Mouse (Mus musculus) limb, embryonic 10.5 days (tissue): ENCODE results near the gene Fhit. TPM values are rescaled to one million over a fixed set of nuclear protein-coding genes. Genes with fewer than 3 reads are reported as not detected.

ENCODE experiments used
- DNase-seq: peaks from one replicate; pipeline ENCODE4 v3.0.0-alpha.2; 2017; ENCODE audit warnings: low spot score
- H3K27ac ChIP-seq: fragments of 300-500 bp; sonication (generic); 2 replicates; pipeline ENCODE4 v1.5.1; 2016; ENCODE audit warnings: mild to moderate bottlenecking
- H3K27me3 ChIP-seq: fragments of 300-500 bp; sonication (generic); 2 replicates; pipeline ENCODE4 v1.6.1; 2016; ENCODE audit warnings: low read depth, mild to moderate bottlenecking; ENCODE audit not compliant: poor library complexity, severe bottlenecking
- H3K36me3 ChIP-seq: fragments of 300-500 bp; sonication (generic); 2 replicates; pipeline ENCODE4 v1.6.1; 2016; ENCODE audit warnings: mild to moderate bottlenecking, moderate library complexity
- H3K4me1 ChIP-seq: fragments of 300-500 bp; sonication (generic); 2 replicates; pipeline ENCODE4 v1.6.1; 2016
- H3K4me3 ChIP-seq: fragments of 300-500 bp; sonication (generic); 2 replicates; pipeline ENCODE4 v1.5.1; 2016; ENCODE audit warnings: mild to moderate bottlenecking, moderate library complexity
- H3K9me3 ChIP-seq: fragments of 300-500 bp; sonication (generic); replicated peaks from 2 replicates; pipeline ENCODE4 v1.6.1; 2016; ENCODE audit warnings: mild to moderate bottlenecking
- WGBS: fragments of 180-500 bp; shearing (Covaris S2); methylation state at CpG from one replicate; pipeline ENCODE4 v1.1.7; 2016; 5-methylcytosine and 5-hydroxymethylcytosine counted together
- polyA plus RNA-seq: library from polyadenylated mRNA; unstranded; fragments of >200 nt; fragmentation: Nextera tagmentation; extraction: Ambion mirVana; gene quantifications from 2 replicates; pipeline ENCODE4 v1.2.1, GENCODE M21; 2016

The Fhit gene
- polyA plus RNA-seq, 1 experiment from 2014 or later, result 2.4 TPM

GRCm38 (mm10) chr14:9632537-9632936 lies 1529.3 kb downstream of the Fhit start:
- H3K4me3 ChIP-seq, result no peak overlapping the region
- peak; percentile 37 for DNase-seq
- WGBS, result 20% methylated on average over 3 of the region's 3 CpGs
- peak overlapping the region; percentile 72 for H3K27ac ChIP-seq
- no peaks in the 10 kb centered on the region for H3K36me3 ChIP-seq
- peaks cover 31% of the 10 kb centered on the region for H3K4me1 ChIP-seq
- H3K9me3 ChIP-seq, result no peaks in the 10 kb centered on the region
- no peaks in the 10 kb centered on the region for H3K27me3 ChIP-seq

- Histone ChIP-seq H3K27ac (peak overlapping the region; percentile 53; the same call in 1 of the 2 replicates), H3K4me1 (peaks cover 41% of the 10 kb centered on the region), H3K27me3 (no peaks in the 10 kb centered on the region), H3K36me3 (no peaks in the 10 kb centered on the region), H3K9me3 (no peaks in the 10 kb centered on the region), H3K4me3 (no peak overlapping the region)
- WGBS, result 24% methylated on average over 6 of the region's 6 CpGs
- DNase-seq, result no peak
These were observed 1538.4 kb downstream of the Fhit start for GRCm38 (mm10) chr14:9623219-9624043.

GRCm38 (mm10) chr14:9620902-9621540 lies 1540.8 kb downstream of the Fhit start:
- Histone ChIP-seq H3K4me3 (no peak overlapping the region), H3K27me3 (no peaks in the 10 kb centered on the region), H3K27ac (peak overlapping the region; percentile 50; the same call in 1 of the 2 replicates), H3K36me3 (no peaks in the 10 kb centered on the region), H3K4me1 (peaks cover 41% of the 10 kb centered on the region), H3K9me3 (no peaks in the 10 kb centered on the region)
- WGBS, result 60% methylated on average over 3 of the region's 3 CpGs
- DNase-seq, result no peak

- 26% methylated on average over 1 of the region's 1 CpGs for WGBS
- Histone ChIP-seq H3K27ac (no peak overlapping the region), H3K9me3 (no peaks in the 10 kb centered on the region), H3K4me3 (no peak overlapping the region), H3K4me1 (peaks cover 34% of the 10 kb centered on the region), H3K27me3 (no peaks in the 10 kb centered on the region), H3K36me3 (no peaks in the 10 kb centered on the region)
- no peak for DNase-seq
These were observed 1542.0 kb downstream of the Fhit start for GRCm38 (mm10) chr14:9619840-9620239.

GRCm38 (mm10) chr14:9613126-9613525 lies 1548.7 kb downstream of the Fhit start:
- 93% methylated on average over 3 of the region's 3 CpGs for WGBS
- DNase-seq, result no peak
- H3K27me3 ChIP-seq, result no peaks in the 10 kb centered on the region
- H3K27ac ChIP-seq, result no peak overlapping the region
- H3K36me3 ChIP-seq, result no peaks in the 10 kb centered on the region
- no peak overlapping the region for H3K4me3 ChIP-seq
- H3K9me3 ChIP-seq, result no peaks in the 10 kb centered on the region
- H3K4me1 ChIP-seq, result peaks cover 4% of the 10 kb centered on the region; the same call in 1 of the 2 replicates

- 87% methylated on average over 7 of the region's 7 CpGs for WGBS
- Histone ChIP-seq H3K27me3 (no peaks in the 10 kb centered on the region), H3K36me3 (no peaks in the 10 kb centered on the region), H3K9me3 (no peaks in the 10 kb centered on the region), H3K27ac (no peak overlapping the region), H3K4me3 (no peak overlapping the region), H3K4me1 (peaks cover 4% of the 10 kb centered on the region; the same call in 1 of the 2 replicates)
- DNase-seq, result no peak
These were observed 1552.7 kb downstream of the Fhit start for GRCm38 (mm10) chr14:9609120-9609519.

GRCm38 (mm10) chr14:9606584-9607377 lies 1555.1 kb downstream of the Fhit start:
- DNase-seq, result no peak
- WGBS, result 76% methylated on average over 12 of the region's 12 CpGs
- Histone ChIP-seq H3K27me3 (no peaks in the 10 kb centered on the region), H3K4me1 (peaks cover 4% of the 10 kb centered on the region; the same call in 1 of the 2 replicates), H3K4me3 (no peak overlapping the region), H3K27ac (no peak overlapping the region), H3K9me3 (no peaks in the 10 kb centered on the region), H3K36me3 (no peaks in the 10 kb centered on the region)

GRCm38 (mm10) chr14:9600271-9600670 lies 1561.6 kb downstream of the Fhit start:
- Histone ChIP-seq H3K27ac (no peak overlapping the region), H3K4me1 (peaks cover 5% of the 10 kb centered on the region; the same call in 1 of the 2 replicates), H3K27me3 (no peaks in the 10 kb centered on the region), H3K36me3 (no peaks in the 10 kb centered on the region), H3K4me3 (no peak overlapping the region), H3K9me3 (no peaks in the 10 kb centered on the region)
- no peak for DNase-seq

- Histone ChIP-seq H3K36me3 (no peaks in the 10 kb centered on the region), H3K27me3 (no peaks in the 10 kb centered on the region), H3K9me3 (no peaks in the 10 kb centered on the region), H3K4me1 (peaks cover 5% of the 10 kb centered on the region; the same call in 1 of the 2 replicates), H3K27ac (no peak overlapping the region), H3K4me3 (no peak overlapping the region)
- WGBS, result 21% methylated on average over 5 of the region's 5 CpGs
- no peak for DNase-seq
These were observed 1564.3 kb downstream of the Fhit start for GRCm38 (mm10) chr14:9597460-9597977.

- H3K36me3 ChIP-seq, result no peaks in the 10 kb centered on the region
- no peaks in the 10 kb centered on the region for H3K4me1 ChIP-seq
- H3K4me3 ChIP-seq, result no peak overlapping the region
- H3K27me3 ChIP-seq, result no peaks in the 10 kb centered on the region
- no peaks in the 10 kb centered on the region for H3K9me3 ChIP-seq
- no peak for DNase-seq
- no peak overlapping the region for H3K27ac ChIP-seq
- 76% methylated on average over 1 of the region's 1 CpGs for WGBS
These were observed 1572.7 kb downstream of the Fhit start for GRCm38 (mm10) chr14:9589121-9589520.

GRCm38 (mm10) chr14:9587900-9588299 lies 1573.9 kb downstream of the Fhit start:
- Histone ChIP-seq H3K9me3 (no peaks in the 10 kb centered on the region), H3K4me3 (no peak overlapping the region), H3K4me1 (no peaks in the 10 kb centered on the region), H3K36me3 (no peaks in the 10 kb centered on the region), H3K27me3 (no peaks in the 10 kb centered on the region), H3K27ac (no peak overlapping the region)
- DNase-seq, result no peak
- 92% methylated on average over 4 of the region's 4 CpGs for WGBS

- 83% methylated on average over 8 of the region's 8 CpGs for WGBS
- H3K9me3 ChIP-seq, result no peaks in the 10 kb centered on the region
- no peaks in the 10 kb centered on the region for H3K36me3 ChIP-seq
- DNase-seq, result no peak
- no peaks in the 10 kb centered on the region for H3K4me1 ChIP-seq
- H3K27ac ChIP-seq, result no peak overlapping the region
- no peaks in the 10 kb centered on the region for H3K27me3 ChIP-seq
- H3K4me3 ChIP-seq, result no peak overlapping the region
These were observed 1578.3 kb downstream of the Fhit start for GRCm38 (mm10) chr14:9583227-9584155.
